Mouse (Mus musculus) ES-Bruce4 (cell line): ENCODE measurements at regions not wholly inside any gene's neighbourhood (a gene's known extent, or its start where the extent isn't known, plus 50 kb on each side); places are given as distances from the start of the nearest gene placed in this dataset.

Experiments used
- CTCF ChIP-seq: IDR thresholded peaks from one replicate; pipeline ENCODE4 v1.8.1; 2011; ENCODE audit warnings: low read depth, low read length
- EP300 ChIP-seq: IDR thresholded peaks from 2 replicates; pipeline ENCODE4 v1.6.1; 2011; ENCODE audit warnings: low read depth, low read length; ENCODE audit not compliant: insufficient read depth
- POLR2A ChIP-seq: IDR thresholded peaks from one replicate; pipeline ENCODE4 v1.8.1; 2011; ENCODE audit warnings: low read length; ENCODE audit not compliant: insufficient read depth

DNA sequence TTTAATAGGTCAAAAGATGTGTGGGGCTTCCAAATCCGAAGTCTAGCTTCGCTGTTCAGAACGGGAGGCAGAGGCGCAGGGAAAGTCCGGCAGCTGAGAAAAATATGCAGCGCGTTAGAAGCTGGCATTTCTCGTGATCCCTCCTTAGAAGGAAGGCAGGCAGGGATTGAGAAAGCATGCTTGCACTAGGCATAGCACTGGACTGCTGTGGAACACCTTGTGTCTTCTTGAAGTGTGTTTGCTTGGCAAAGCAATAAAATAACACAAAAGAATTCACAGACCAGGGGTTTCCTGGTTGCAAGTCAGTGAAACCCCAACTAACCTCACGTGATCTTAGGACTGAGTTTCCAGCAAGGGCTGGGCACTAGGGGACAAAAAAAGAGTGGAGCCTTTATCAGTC is 305.1 kb downstream of the Sox9 start:
- TF ChIP-seq EP300 (no peak), CTCF (no peak), POLR2A (no peak)
